Mouse (Mus musculus): ENCODE measurements around the gene Rasgef1b. TPM values are rescaled to one million over a fixed set of nuclear protein-coding genes. Genes with fewer than 3 reads are reported as not detected.

Rasgef1b gene
- polyA plus RNA-seq, 1 experiment from 2014 or later = 75.6 TPM

DNA sequence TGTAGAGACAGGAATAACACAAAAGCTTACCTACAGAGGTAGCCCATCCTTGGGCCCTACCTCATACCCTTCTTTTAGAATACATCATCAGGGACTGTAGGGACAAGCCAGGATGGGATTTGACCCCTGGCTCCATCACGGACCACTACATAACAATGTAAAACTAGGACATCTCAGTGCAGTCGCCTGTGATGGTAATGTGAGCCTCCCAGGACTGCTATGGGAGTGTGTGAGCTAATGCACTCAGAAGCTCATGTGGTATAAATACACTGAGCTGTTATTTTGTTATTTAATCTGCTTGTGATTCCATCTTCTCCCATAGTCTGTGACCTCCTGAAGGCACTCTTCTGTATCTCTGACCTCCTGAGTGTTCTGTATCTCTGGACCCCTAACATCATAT, 432.5 kb downstream of the Rasgef1b start:
- DNase-seq (no peak), ATAC-seq (ENCODE audit: low FRiP score, low TSS enrichment) (no peak)
- Histone ChIP-seq H3K36me3 (ENCODE audit: control insufficient read depth, insufficient read depth, low read length) (no peaks in the 10 kb centered on the region), H3K4me1 (ENCODE audit: control insufficient read depth, insufficient read depth, low read length) (no peaks in the 10 kb centered on the region), H3K4me2 (ENCODE audit: low read length) (no peak overlapping the region), H3K9ac (replicated peaks; ENCODE audit: low read length) (no peak overlapping the region), H3K4me3 (replicated peaks; ENCODE audit: low read depth, low read length) (no peak overlapping the region), H3K9me3 (ENCODE audit: control insufficient read depth, low read length) (no peaks in the 10 kb centered on the region), H3K27ac (replicated peaks; ENCODE audit: low read depth, low read length) (no peak overlapping the region), H3K27me3 (ENCODE audit: control insufficient read depth, insufficient read depth, low read length) (no peaks in the 10 kb centered on the region)
- 75% methylated on average over 2 of the region's 2 CpGs for WGBS

DNA sequence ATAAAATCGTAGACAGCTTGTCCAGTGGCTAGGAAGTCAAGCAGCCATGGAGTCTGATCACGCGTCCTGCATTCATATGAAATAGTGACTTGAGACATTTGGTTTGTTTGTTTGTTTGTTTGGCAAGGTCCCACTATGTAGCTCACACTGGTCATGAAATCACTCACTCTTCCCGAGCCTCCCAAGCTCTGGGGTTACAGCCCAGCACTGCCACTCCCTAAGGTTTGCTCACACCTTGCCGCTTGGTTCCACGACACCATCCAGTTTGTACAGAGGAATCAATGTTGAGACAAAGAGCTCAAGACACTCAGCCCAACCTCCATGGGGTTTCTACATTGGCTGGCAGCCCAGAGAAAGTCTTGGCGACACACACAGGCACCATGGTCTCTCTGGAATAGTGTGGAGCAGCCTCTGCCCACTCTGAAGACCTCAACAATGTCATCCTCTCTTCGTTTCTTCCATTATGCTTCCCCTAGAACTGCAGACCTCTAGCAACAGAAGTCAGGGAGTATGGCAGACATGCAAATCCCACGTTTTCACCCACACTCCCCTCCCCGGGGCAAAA, 436.5 kb downstream of the Rasgef1b start:
- Histone ChIP-seq H3K4me3 (replicated peaks; ENCODE audit: low read depth, low read length) (no peak overlapping the region), H3K9me3 (ENCODE audit: control insufficient read depth, low read length) (no peaks in the 10 kb centered on the region), H3K27me3 (ENCODE audit: control insufficient read depth, insufficient read depth, low read length) (no peaks in the 10 kb centered on the region), H3K27ac (replicated peaks; ENCODE audit: low read depth, low read length) (no peak overlapping the region), H3K36me3 (ENCODE audit: control insufficient read depth, insufficient read depth, low read length) (no peaks in the 10 kb centered on the region), H3K4me1 (ENCODE audit: control insufficient read depth, insufficient read depth, low read length) (no peaks in the 10 kb centered on the region), H3K9ac (replicated peaks; ENCODE audit: low read length) (no peak overlapping the region), H3K4me2 (ENCODE audit: low read length) (no peak overlapping the region)
- 87% methylated on average over 10 of the region's 10 CpGs for WGBS
- ATAC-seq (ENCODE audit: low FRiP score, low TSS enrichment) = no peak
- DNase-seq = no peak

DNA sequence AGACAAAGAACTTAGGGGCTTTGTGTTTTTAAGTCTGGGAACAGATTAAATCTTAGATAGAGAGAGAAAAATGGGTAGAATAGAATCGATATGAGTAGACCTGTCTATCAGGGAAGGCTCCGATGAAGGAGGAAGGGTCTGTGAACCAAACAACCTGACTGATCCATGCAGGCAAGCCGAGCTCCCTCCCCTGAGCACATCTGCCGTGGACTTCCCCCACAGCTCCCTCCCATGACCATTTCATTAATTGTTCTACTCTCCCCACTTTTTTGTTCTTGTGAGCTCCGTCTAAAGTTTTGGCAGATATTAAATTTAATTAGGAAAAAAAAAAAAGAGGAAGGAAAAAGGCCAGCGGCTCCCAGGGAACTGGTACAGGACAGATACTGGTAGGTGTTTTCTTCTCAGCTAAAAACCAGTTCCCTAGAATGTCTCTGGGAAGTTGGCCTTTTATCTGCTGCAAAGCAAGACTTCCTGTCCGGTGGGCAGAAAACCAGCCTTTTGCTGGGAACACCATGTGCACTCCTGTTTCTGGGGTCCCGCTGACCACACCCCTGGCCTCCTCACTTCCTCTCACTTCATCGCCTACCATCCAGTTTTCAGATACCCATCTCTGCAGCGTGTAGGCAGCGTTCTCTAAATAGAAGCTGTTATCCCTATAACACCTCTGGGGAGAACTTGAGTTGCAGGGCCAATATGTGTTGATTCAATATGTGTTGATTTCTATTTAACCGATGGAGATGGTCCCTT, 437.6 kb downstream of the Rasgef1b start:
- Histone ChIP-seq H3K4me1 (ENCODE audit: control insufficient read depth, insufficient read depth, low read length) (no peaks in the 10 kb centered on the region), H3K4me3 (replicated peaks; ENCODE audit: low read depth, low read length) (no peak overlapping the region), H3K36me3 (ENCODE audit: control insufficient read depth, insufficient read depth, low read length) (no peaks in the 10 kb centered on the region), H3K9me3 (ENCODE audit: control insufficient read depth, low read length) (no peaks in the 10 kb centered on the region), H3K27ac (replicated peaks; ENCODE audit: low read depth, low read length) (no peak overlapping the region), H3K27me3 (ENCODE audit: control insufficient read depth, insufficient read depth, low read length) (no peaks in the 10 kb centered on the region), H3K9ac (replicated peaks; ENCODE audit: low read length) (no peak overlapping the region), H3K4me2 (ENCODE audit: low read length) (no peak overlapping the region)
- WGBS = 81% methylated on average over 12 of the region's 12 CpGs
- DNase-seq (no peak), ATAC-seq (ENCODE audit: low FRiP score, low TSS enrichment) (no peak)

DNA sequence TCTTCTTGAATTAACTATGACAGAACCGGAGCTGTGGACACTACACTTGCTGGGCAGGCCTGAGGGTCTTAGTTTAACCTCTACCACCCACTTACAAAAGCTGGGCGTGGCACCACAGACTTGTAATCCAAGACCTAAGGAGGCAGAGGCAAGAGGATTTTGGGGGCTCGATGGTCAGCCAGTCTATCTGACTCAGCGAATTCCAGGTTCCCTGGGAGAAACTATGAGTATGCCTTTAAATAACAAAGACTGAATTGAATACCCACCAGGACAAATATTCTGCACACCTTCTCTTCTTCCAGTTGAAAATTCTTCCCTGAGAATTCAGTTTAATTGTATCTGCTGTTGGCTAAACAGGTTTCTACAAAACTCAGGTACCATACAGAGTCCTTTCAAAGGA, 440.6 kb downstream of the Rasgef1b start:
- H3K36me3 ChIP-seq (ENCODE audit: control insufficient read depth, insufficient read depth, low read length) = no peaks in the 10 kb centered on the region
- no peaks in the 10 kb centered on the region for H3K9me3 ChIP-seq (ENCODE audit: control insufficient read depth, low read length)
- no peaks in the 10 kb centered on the region for H3K27me3 ChIP-seq (ENCODE audit: control insufficient read depth, insufficient read depth, low read length)
- no peak overlapping the region for H3K9ac ChIP-seq (replicated peaks; ENCODE audit: low read length)
- no peaks in the 10 kb centered on the region for H3K4me1 ChIP-seq (ENCODE audit: control insufficient read depth, insufficient read depth, low read length)
- no peak overlapping the region for H3K27ac ChIP-seq (replicated peaks; ENCODE audit: low read depth, low read length)
- WGBS = 84% methylated on average over 4 of the region's 4 CpGs
- ATAC-seq (ENCODE audit: low FRiP score, low TSS enrichment) = no peak
- no peak for DNase-seq
- H3K4me2 ChIP-seq (ENCODE audit: low read length) = no peak overlapping the region
- H3K4me3 ChIP-seq (replicated peaks; ENCODE audit: low read depth, low read length) = no peak overlapping the region

DNA sequence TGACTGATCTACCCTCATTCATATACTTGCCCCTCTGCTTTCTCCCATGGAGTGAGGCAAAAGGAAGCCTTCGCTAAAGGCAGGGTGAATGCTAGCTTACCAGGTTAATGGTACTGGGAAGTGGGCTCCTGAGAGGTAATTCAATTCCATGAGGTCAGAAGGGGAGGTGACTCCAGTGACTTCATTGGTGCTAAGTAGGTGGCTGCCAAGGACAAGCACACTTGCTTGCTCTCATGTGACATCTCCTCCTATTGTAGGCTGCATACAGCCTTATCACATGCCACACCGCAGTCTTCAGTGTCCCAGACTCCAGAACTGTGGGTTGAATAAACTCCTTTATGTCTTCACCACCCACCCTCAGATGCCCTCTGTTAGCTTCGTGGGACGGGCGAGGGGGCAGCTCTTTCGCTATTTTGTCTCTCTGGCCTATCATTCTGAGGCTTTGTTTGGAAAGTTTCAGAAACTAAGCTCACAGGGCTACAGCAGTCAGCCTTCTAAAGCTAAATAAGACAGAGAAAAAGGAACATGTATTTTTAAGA, 441.1 kb downstream of the Rasgef1b start:
- Histone ChIP-seq H3K4me2 (ENCODE audit: low read length) (no peak overlapping the region), H3K4me3 (replicated peaks; ENCODE audit: low read depth, low read length) (no peak overlapping the region), H3K9me3 (ENCODE audit: control insufficient read depth, low read length) (no peaks in the 10 kb centered on the region), H3K27me3 (ENCODE audit: control insufficient read depth, insufficient read depth, low read length) (no peaks in the 10 kb centered on the region), H3K9ac (replicated peaks; ENCODE audit: low read length) (no peak overlapping the region), H3K27ac (replicated peaks; ENCODE audit: low read depth, low read length) (no peak overlapping the region), H3K36me3 (ENCODE audit: control insufficient read depth, insufficient read depth, low read length) (no peaks in the 10 kb centered on the region), H3K4me1 (ENCODE audit: control insufficient read depth, insufficient read depth, low read length) (no peaks in the 10 kb centered on the region)
- 91% methylated on average over 6 of the region's 6 CpGs for WGBS
- DNase-seq (no peak), ATAC-seq (ENCODE audit: low FRiP score, low TSS enrichment) (no peak)

DNA sequence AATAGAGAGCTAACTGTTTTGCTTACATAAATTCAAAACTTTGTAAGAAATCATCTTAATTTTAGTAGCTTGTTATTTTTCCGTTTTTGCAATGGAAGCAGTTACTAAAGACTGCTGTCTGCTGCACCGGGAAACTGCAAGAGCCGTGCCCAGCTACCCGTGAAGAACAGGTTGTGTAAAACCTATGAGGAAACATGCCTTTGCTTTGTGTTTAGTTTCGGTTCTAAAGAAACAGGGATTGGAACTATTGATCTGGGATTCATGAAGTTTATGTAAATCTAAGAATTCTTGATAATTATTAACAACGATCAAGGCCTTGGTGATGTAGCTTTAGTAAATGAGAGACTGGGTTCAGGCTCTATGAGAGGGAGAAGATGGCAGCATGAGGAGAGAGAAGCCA, 442.3 kb downstream of the Rasgef1b start:
- 89% methylated on average over 6 of the region's 6 CpGs for WGBS
- DNase-seq = no peak
- no peak overlapping the region for H3K9ac ChIP-seq (replicated peaks; ENCODE audit: low read length)
- ATAC-seq (ENCODE audit: low FRiP score, low TSS enrichment) = no peak
- no peaks in the 10 kb centered on the region for H3K27me3 ChIP-seq (ENCODE audit: control insufficient read depth, insufficient read depth, low read length)
- no peak overlapping the region for H3K4me2 ChIP-seq (ENCODE audit: low read length)
- no peaks in the 10 kb centered on the region for H3K36me3 ChIP-seq (ENCODE audit: control insufficient read depth, insufficient read depth, low read length)
- H3K9me3 ChIP-seq (ENCODE audit: control insufficient read depth, low read length) = no peaks in the 10 kb centered on the region
- H3K4me3 ChIP-seq (replicated peaks; ENCODE audit: low read depth, low read length) = no peak overlapping the region
- H3K4me1 ChIP-seq (ENCODE audit: control insufficient read depth, insufficient read depth, low read length) = no peaks in the 10 kb centered on the region
- no peak overlapping the region for H3K27ac ChIP-seq (replicated peaks; ENCODE audit: low read depth, low read length)

DNA sequence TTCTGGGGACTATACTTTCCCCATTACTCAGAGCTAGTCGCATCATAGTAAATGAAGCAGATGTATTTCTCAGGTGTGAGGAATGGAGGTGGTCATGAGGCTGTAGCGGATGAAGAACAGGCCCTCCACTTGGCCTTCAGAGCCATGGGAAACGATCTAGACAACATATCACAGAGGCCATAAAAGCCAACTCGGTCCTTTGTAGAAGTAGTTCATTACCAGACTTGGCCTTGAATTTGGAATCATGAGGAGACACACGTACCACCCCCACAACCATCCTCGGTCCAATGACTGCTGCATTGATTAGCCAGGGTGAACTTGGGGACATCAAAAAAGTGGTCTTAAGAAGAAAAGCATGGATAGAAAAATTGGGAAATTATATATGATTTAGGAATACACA, 442.8 kb downstream of the Rasgef1b start:
- no peak for DNase-seq
- H3K4me3 ChIP-seq (replicated peaks; ENCODE audit: low read depth, low read length) = no peak overlapping the region
- no peaks in the 10 kb centered on the region for H3K36me3 ChIP-seq (ENCODE audit: control insufficient read depth, insufficient read depth, low read length)
- 95% methylated on average over 6 of the region's 6 CpGs for WGBS
- no peak overlapping the region for H3K4me2 ChIP-seq (ENCODE audit: low read length)
- no peak overlapping the region for H3K9ac ChIP-seq (replicated peaks; ENCODE audit: low read length)
- H3K4me1 ChIP-seq (ENCODE audit: control insufficient read depth, insufficient read depth, low read length) = no peaks in the 10 kb centered on the region
- ATAC-seq (ENCODE audit: low FRiP score, low TSS enrichment) = no peak
- no peaks in the 10 kb centered on the region for H3K9me3 ChIP-seq (ENCODE audit: control insufficient read depth, low read length)
- H3K27me3 ChIP-seq (ENCODE audit: control insufficient read depth, insufficient read depth, low read length) = no peaks in the 10 kb centered on the region
- no peak overlapping the region for H3K27ac ChIP-seq (replicated peaks; ENCODE audit: low read depth, low read length)

DNA sequence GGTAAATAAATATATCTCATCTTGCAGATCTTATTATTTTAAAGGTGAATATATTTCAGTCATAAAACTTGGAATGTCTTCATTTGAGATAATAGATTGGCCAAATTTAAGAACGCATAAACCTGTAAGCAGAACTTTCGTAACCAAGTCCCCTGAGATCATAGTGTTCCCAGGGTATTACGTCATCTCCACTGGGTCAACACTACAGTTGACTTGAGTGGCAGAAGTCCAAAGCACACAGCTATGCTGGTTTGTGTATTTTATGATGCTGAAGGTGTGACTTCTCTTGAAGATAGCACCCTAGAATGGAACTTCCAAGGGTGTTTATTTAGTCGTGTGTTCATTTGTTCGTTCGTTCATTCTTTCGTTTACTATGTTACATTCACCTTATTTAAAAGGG, 444.5 kb downstream of the Rasgef1b start:
- Histone ChIP-seq H3K9me3 (ENCODE audit: control insufficient read depth, low read length) (no peaks in the 10 kb centered on the region), H3K4me3 (replicated peaks; ENCODE audit: low read depth, low read length) (no peak overlapping the region), H3K27me3 (ENCODE audit: control insufficient read depth, insufficient read depth, low read length) (no peaks in the 10 kb centered on the region), H3K9ac (replicated peaks; ENCODE audit: low read length) (no peak overlapping the region), H3K36me3 (ENCODE audit: control insufficient read depth, insufficient read depth, low read length) (no peaks in the 10 kb centered on the region), H3K4me2 (ENCODE audit: low read length) (no peak overlapping the region), H3K27ac (replicated peaks; ENCODE audit: low read depth, low read length) (no peak overlapping the region), H3K4me1 (ENCODE audit: control insufficient read depth, insufficient read depth, low read length) (0 out of 2 replicates have a peak, but pooled peaks cover 2% of the 10 kb centered on the region)
- WGBS = 95% methylated on average over 7 of the region's 7 CpGs
- ATAC-seq (ENCODE audit: low FRiP score, low TSS enrichment) = no peak
- DNase-seq = no peak

DNA sequence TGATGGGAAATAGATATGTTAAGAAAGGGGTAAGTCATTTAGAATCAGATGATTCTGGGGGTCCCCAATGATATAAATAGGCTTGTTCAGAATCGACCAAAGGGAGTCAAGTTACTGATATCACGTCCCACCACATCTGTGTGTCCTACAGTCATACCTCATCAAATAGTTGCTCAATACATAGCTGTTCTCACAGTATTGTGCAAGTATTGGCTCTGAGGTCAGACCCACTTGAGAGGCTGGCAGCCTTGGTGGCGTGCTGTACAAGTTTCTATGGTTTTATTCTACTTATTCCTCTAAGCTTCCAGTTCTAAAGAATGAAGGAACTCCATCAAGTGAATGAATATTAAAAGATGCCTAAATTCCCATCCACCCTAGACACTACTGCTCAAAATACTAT, 445.2 kb downstream of the Rasgef1b start:
- ATAC-seq (ENCODE audit: low FRiP score, low TSS enrichment) (no peak), DNase-seq (no peak)
- Histone ChIP-seq H3K9me3 (ENCODE audit: control insufficient read depth, low read length) (no peaks in the 10 kb centered on the region), H3K27me3 (ENCODE audit: control insufficient read depth, insufficient read depth, low read length) (no peaks in the 10 kb centered on the region), H3K4me3 (replicated peaks; ENCODE audit: low read depth, low read length) (no peak overlapping the region), H3K4me1 (ENCODE audit: control insufficient read depth, insufficient read depth, low read length) (peaks cover 7% of the 10 kb centered on the region; the same call in 1 of the 2 replicates), H3K4me2 (ENCODE audit: low read length) (no peak overlapping the region), H3K9ac (replicated peaks; ENCODE audit: low read length) (no peak overlapping the region), H3K27ac (replicated peaks; ENCODE audit: low read depth, low read length) (no peak overlapping the region), H3K36me3 (ENCODE audit: control insufficient read depth, insufficient read depth, low read length) (no peaks in the 10 kb centered on the region)
- whole genome bisulfite sequencing = 92% methylated on average over 3 of the region's 3 CpGs

Measured in midbrain, embryonic 14.5 days (tissue).